22 mouse cellular contexts compared by ENCODE assay signal in the genomic region with DNA sequence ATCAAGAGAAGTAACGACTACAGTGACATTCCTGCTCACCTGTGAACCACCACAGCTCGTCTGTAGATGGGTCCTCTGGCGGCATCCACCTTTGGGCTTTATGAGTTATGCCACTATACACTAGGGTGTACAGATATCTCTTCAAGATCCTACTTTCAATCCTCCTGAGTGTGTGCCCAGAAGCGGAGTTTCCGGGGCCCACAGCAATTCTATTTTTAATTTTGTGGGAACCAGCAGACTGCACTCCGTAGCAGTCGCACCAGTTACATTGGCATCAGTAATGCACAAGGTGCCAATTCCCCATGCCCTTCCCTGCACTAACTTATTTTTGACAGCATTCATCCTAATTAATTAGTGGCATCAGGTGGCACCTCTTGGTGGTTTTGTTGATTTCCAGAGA.
"Had no signal": no experiment of that assay in that cellular context is flagged by ENCODE, and none has a peak within 500 bp of the region (broad histone marks: within the 10 kb centered on the region; RNA-seq: fewer than 3 reads in every experiment).

No protein-coding gene starts in this region.

- ATAC-seq: forebrain, embryonic 13.5 days; forebrain, embryonic 14.5 days; forebrain, embryonic 15.5 days; forebrain, embryonic 16.5 days; forebrain, postnatal 0 days had no signal

- DNase-seq: cerebellum, adult 2 months; cerebellum, adult 8-10 months; cerebellum, adult 9-10 months; cerebellum, adult 9-11 months; cerebellum, postnatal 10 days; cerebellum, postnatal 14 days; cerebellum, postnatal 25 days; cerebellum, postnatal 36 days; embryo, embryonic 11 days; forebrain, postnatal 0 days; gastrocnemius, adult 2 months; gastrocnemius, postnatal 10 days; gastrocnemius, postnatal 14 days; gastrocnemius, postnatal 25 days; gastrocnemius, postnatal 36 days; heart, adult 11 months; heart, adult 18-20 months; heart, adult 2 months had no signal
